In the genomic region with DNA sequence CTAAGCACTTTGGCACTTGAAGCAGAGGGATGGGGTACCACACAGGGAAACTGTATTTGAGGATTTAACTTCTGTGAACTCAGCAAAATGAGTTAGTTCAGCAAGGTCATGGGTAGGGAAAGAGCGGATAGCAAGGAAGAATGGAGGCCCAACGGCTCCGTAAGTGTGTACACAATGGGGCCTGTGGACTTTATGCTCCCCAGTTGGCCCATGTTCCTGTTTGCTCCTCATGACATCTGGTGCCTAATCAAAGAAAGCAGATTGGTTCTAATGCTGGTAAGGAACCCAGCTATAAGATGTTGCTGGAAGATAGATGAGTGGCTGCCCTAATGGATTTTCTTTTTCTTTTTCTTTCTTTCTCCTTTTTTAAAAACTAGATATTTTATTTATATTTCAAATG, we compare ENCODE assay signal across 28 mouse cellular contexts. TPM values are rescaled to one million over a fixed set of nuclear protein-coding genes. Genes with fewer than 3 reads are reported as not detected.
DNase-seq lines count a peak whose midpoint lies in the region; ATAC-seq and TF ChIP-seq lines count a peak whose summit lies in the region.
"Had no signal": no experiment of that assay in that cellular context is flagged by ENCODE, and none has a peak within 500 bp of the region (broad histone marks: within the 10 kb centered on the region; RNA-seq: fewer than 3 reads in every experiment).

No protein-coding gene starts in this region.

- no peaks in the 10 kb centered on the region for H3K27me3 ChIP-seq in heart, embryonic 14.5 days (ENCODE audit: control insufficient read depth, insufficient read depth, low read length)
- H3K27me3 ChIP-seq in liver, adult 2 months (ENCODE audit: control insufficient read depth, insufficient read depth, low read length), result no peaks in the 10 kb centered on the region
- H3K27me3 ChIP-seq in lung, postnatal 0 days (replicated peaks; ENCODE audit: insufficient read depth, low read length), result no peaks in the 10 kb centered on the region
- no peaks in the 10 kb centered on the region for H3K27me3 ChIP-seq in kidney, adult 2 months (replicated peaks; ENCODE audit: control insufficient read depth, insufficient read depth, low read length)
- H3K27me3 ChIP-seq: embryonic facial prominence, embryonic 15.5 days; forebrain, embryonic 12.5 days; limb, embryonic 15.5 days; neural tube, embryonic 12.5 days; Patski had no signal

- no peak for TF ChIP-seq EP300 in lung, postnatal 0 days (IDR thresholded peaks at IDR 0.05)

- TF ChIP-seq POLR2A in liver, adult 2 months (IDR thresholded peaks at IDR 0.05; ENCODE audit: extremely low read depth, insufficient read depth, low read length), result no peak
- TF ChIP-seq POLR2A in kidney, adult 2 months (IDR thresholded peaks at IDR 0.05; ENCODE audit: low read depth, low read length), result no peak

- H3K4me3 ChIP-seq in heart, embryonic 14.5 days (ENCODE audit: control insufficient read depth in 1 of 2, insufficient read depth in 1 of 2, low read depth in 1 of 2, low read length in 2 of 2), result no peak overlapping the region
- peak overlapping the region; percentile 4; the same call in 1 of the 2 replicates for H3K4me3 ChIP-seq in liver, adult 2 months (ENCODE audit: insufficient read depth, low read depth, low read length)
- no peak overlapping the region for H3K4me3 ChIP-seq in lung, postnatal 0 days (ENCODE audit: low read depth, low read length)
- H3K4me3 ChIP-seq in kidney, adult 2 months (ENCODE audit: insufficient read depth, low read depth, low read length), result no peak overlapping the region
- H3K4me3 ChIP-seq: embryonic facial prominence, embryonic 10.5 days; embryonic facial prominence, embryonic 15.5 days; forebrain, embryonic 12.5 days; limb, embryonic 10.5 days; limb, embryonic 15.5 days; neural tube, embryonic 12.5 days had no signal

- H3K4me1 ChIP-seq in heart, embryonic 14.5 days (ENCODE audit: control insufficient read depth in 2 of 2, insufficient read depth in 2 of 2, low read length in 2 of 2), result peaks cover 10 to 32% of the 10 kb centered on the region in 2 experiments
- peaks cover 24% of the 10 kb centered on the region for H3K4me1 ChIP-seq in liver, adult 2 months (ENCODE audit: control insufficient read depth, insufficient read depth, low read length)
- H3K4me1 ChIP-seq in lung, postnatal 0 days (ENCODE audit: insufficient read depth, low read depth, low read length), result peaks cover 40% of the 10 kb centered on the region
- H3K4me1 ChIP-seq in kidney, adult 2 months (ENCODE audit: control insufficient read depth, insufficient read depth, low read length), result peaks cover 12% of the 10 kb centered on the region

- peaks cover 36% of the 10 kb centered on the region for H3K36me3 ChIP-seq in heart, embryonic 14.5 days (ENCODE audit: control insufficient read depth, insufficient read depth, low read length)
- H3K36me3 ChIP-seq in liver, adult 2 months (ENCODE audit: control insufficient read depth, insufficient read depth, low read length), result peaks cover 25% of the 10 kb centered on the region
- H3K36me3 ChIP-seq in lung, postnatal 0 days (ENCODE audit: insufficient read depth, low read length), result 0 out of 2 replicates have a peak, but pooled peaks cover 2% of the 10 kb centered on the region
- no peaks in the 10 kb centered on the region for H3K36me3 ChIP-seq in kidney, adult 2 months (ENCODE audit: control insufficient read depth, insufficient read depth, low read length)

- ATAC-seq in heart, embryonic 14.5 days (ENCODE audit: insufficient number of reproducible peaks, insufficient read depth, low FRiP score, low read depth), result no peak
- no peak for ATAC-seq in lung, postnatal 0 days
- ATAC-seq: hindbrain, embryonic 16.5 days; Patski had no signal

- no peak overlapping the region for H3K9ac ChIP-seq in heart, embryonic 14.5 days (ENCODE audit: low read length)
- peak overlapping the region; percentile 2; the same call in 1 of the 2 replicates for H3K9ac ChIP-seq in liver, adult 2 months (ENCODE audit: low read depth, low read length)
- no peak overlapping the region for H3K9ac ChIP-seq in lung, postnatal 0 days (replicated peaks; ENCODE audit: low read depth)
- H3K9ac ChIP-seq: embryonic facial prominence, embryonic 15.5 days; forebrain, embryonic 12.5 days; limb, embryonic 15.5 days; neural tube, embryonic 12.5 days had no signal

- WGBS in heart, embryonic 14.5 days, result 72% methylated on average over 3 of the region's 3 CpGs
- WGBS in liver, adult 2 months, result 12% methylated on average over 3 of the region's 3 CpGs
- 66% methylated on average over 3 of the region's 3 CpGs for WGBS in lung, postnatal 0 days
- WGBS in kidney, adult 2 months, result 67% methylated on average over 3 of the region's 3 CpGs

- H3K79me2 ChIP-seq in liver, adult 2 months (ENCODE audit: control insufficient read depth, insufficient read depth, low read length), result peaks cover 20% of the 10 kb centered on the region; the same call in 1 of the 2 replicates

- no peak for DNase-seq in heart, adult 11 months
- peak; percentile 93 for DNase-seq in liver, adult 2 months (ENCODE audit: extremely low read depth, low read depth, low spot score)
- no peak for DNase-seq in liver
- DNase-seq in lung, postnatal 0 days (ENCODE audit: low spot score), result no peak
- no peak for DNase-seq in lung, adult 18-20 months
- no peak for DNase-seq in kidney, adult 2 months
- DNase-seq: adrenal gland, postnatal 10 days; cerebellum, adult 8-10 months; cerebellum, postnatal 25 days; gastrocnemius, postnatal 10 days; kidney, adult 9 months; kidney, postnatal 10 days; layer of hippocampus, postnatal 36 days; lung, postnatal 14 days; right cerebral cortex, adult 18-20 months; thymus, adult 2 months; thymus, postnatal 36 days had no signal

- H3K9me3 ChIP-seq in heart, embryonic 14.5 days (ENCODE audit: control insufficient read depth, low read length), result no peaks in the 10 kb centered on the region
- no peaks in the 10 kb centered on the region for H3K9me3 ChIP-seq in lung, postnatal 0 days (ENCODE audit: low read length)
- H3K9me3 ChIP-seq: embryonic facial prominence, embryonic 10.5 days; embryonic facial prominence, embryonic 15.5 days; forebrain, embryonic 12.5 days; heart, embryonic 10.5 days; limb, embryonic 10.5 days; limb, embryonic 15.5 days; neural tube, embryonic 12.5 days had no signal

- no peak overlapping the region for H3K27ac ChIP-seq in heart, embryonic 14.5 days (replicated peaks in 1 of 2; ENCODE audit: control insufficient read depth in 1 of 2, insufficient read depth in 1 of 2, low read depth in 2 of 2, low read length in 2 of 2)
- H3K27ac ChIP-seq in liver, adult 2 months (replicated peaks; ENCODE audit: insufficient read depth, low read depth, low read length), result peak overlapping the region; percentile 63
- H3K27ac ChIP-seq in lung, postnatal 0 days (ENCODE audit: low read length), result no peak overlapping the region
- no peak overlapping the region for H3K27ac ChIP-seq in kidney, adult 2 months (ENCODE audit: insufficient read depth, low read depth, low read length)
- H3K27ac ChIP-seq: embryonic facial prominence, embryonic 10.5 days; embryonic facial prominence, embryonic 15.5 days; forebrain, embryonic 12.5 days; heart, embryonic 10.5 days; limb, embryonic 10.5 days; limb, embryonic 15.5 days; neural tube, embryonic 12.5 days had no signal

- TF ChIP-seq CTCF in liver, adult 2 months (IDR thresholded peaks at IDR 0.05; ENCODE audit: low read depth, low read length), result no peak
- TF ChIP-seq CTCF in lung, postnatal 0 days (IDR thresholded peaks at IDR 0.05), result no peak
- no peak for TF ChIP-seq CTCF in kidney, adult 2 months (conservative IDR thresholded peaks at IDR 0.05; ENCODE audit: insufficient read depth, insufficient read length, low read depth, low read length)

- H3K4me2 ChIP-seq in heart, embryonic 14.5 days (ENCODE audit: low read length), result peak overlapping the region; percentile 33
- 0 out of 2 replicates have a peak overlapping the region, but pooled peaks have one; percentile 5 for H3K4me2 ChIP-seq in lung, postnatal 0 days (replicated peaks; ENCODE audit: low read depth, low read length)
- H3K4me2 ChIP-seq: forebrain, embryonic 12.5 days; limb, embryonic 15.5 days; midbrain, embryonic 11.5 days; neural tube, embryonic 12.5 days had no signal

RNA-seq across cellular contexts. Expression of a gene that starts 3.4 kb away (rescaled TPM):
- 205 and 207 TPM in 2 replicates for polyA plus RNA-seq in heart, embryonic 14.5 days (2014; fragmentation: Nextera tagmentation; extraction: Ambion mirVana)
- 126 and 160 TPM in 2 replicates for total RNA-seq in liver, adult 2 months (2014; rRNA removed)
- 97.9 and 104 TPM in 2 replicates for polyA plus RNA-seq in liver, adult 2 months (2012; rRNA removed)
- 145 and 151 TPM in 2 replicates for polyA plus RNA-seq in lung, postnatal 0 days (2015; fragmentation: Nextera tagmentation; extraction: Ambion mirVana)
- polyA plus RNA-seq in kidney, adult 2 months (2012; rRNA removed), result 91.3 and 109 TPM in 2 replicates
